Mouse (Mus musculus) G1E (cell line): ENCODE results near the gene 1810062G17Rik.

Experiments used
- CTCF ChIP-seq: IDR thresholded peaks from 2 replicates; pipeline ENCODE4 v1.5.1; 2012; ENCODE audit warnings: low read depth, low read length, inconsistent platforms, mixed read lengths
- GATA1 ChIP-seq: IDR thresholded peaks from 2 replicates; pipeline ENCODE4 v1.6.1; 2012; ENCODE audit warnings: borderline replicate concordance, low read length, inconsistent platforms, mixed read lengths
- GATA2 ChIP-seq: IDR thresholded peaks from 2 replicates; pipeline ENCODE4 v1.6.1; 2012; ENCODE audit warnings: low read depth, low read length, inconsistent platforms, borderline replicate concordance

DNA sequence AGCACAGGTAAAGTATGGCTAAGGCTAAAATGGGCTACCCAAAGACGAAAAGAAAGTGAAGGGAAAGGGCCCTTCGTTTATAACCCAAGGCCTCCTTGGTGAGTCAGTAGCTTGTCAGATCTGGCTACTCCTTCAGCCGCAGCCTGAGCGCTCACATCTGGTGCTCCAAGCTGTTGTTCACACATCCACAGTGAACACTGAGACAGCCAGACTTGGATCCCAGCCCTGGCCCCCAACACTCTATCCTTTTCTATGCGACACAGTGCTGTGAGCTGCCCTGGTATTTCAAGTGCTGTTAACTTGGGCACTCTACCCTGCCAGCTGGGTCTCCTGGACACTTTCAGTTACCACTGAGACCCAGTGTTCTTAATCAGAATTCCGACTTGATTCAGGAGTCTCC, 54.6 kb downstream of the 1810062G17Rik start:
- TF ChIP-seq GATA1 (no peak), CTCF (no peak), GATA2 (no peak)
